Mouse (Mus musculus) limb, embryonic 15.5 days (tissue): ENCODE measurements around the gene Sema3c. TPM values are rescaled to one million over a fixed set of nuclear protein-coding genes. Genes with fewer than 3 reads are reported as not detected.
"Not testable (repeated sequence)": the region's sequence is repeated elsewhere in the genome, so short reads cannot be mapped to it uniquely, and the experiment has no call there.

Experiments
- ATAC-seq: fragments of 200-750 bp; cut with Nextera tagmentation; 2 replicates; pipeline ENCODE4 v1.8.0; 2017; ENCODE audit warnings: low read depth, moderate TSS enrichment; ENCODE audit not compliant: insufficient number of reproducible peaks, low FRiP score, low TSS enrichment
- H3K27ac ChIP-seq: fragments of 300-500 bp; sonication (generic); 2 replicates; pipeline ENCODE4 v1.5.1; 2015; ENCODE audit warnings: moderate library complexity, mild to moderate bottlenecking, inconsistent platforms
- H3K27me3 ChIP-seq: fragments of 300-500 bp; sonication (generic); 2 replicates; pipeline ENCODE4 v1.6.1; 2015; ENCODE audit warnings: inconsistent platforms
- H3K36me3 ChIP-seq: fragments of 300-500 bp; sonication (generic); 2 replicates; pipeline ENCODE4 v1.6.1; 2015; ENCODE audit warnings: inconsistent platforms
- H3K4me1 ChIP-seq: fragments of 300-500 bp; sonication (generic); 2 replicates; pipeline ENCODE4 v1.6.1; 2015; ENCODE audit warnings: inconsistent platforms
- H3K4me2 ChIP-seq: fragments of 300-500 bp; sonication (generic); 2 replicates; pipeline ENCODE4 v1.6.1; 2015; ENCODE audit warnings: mild to moderate bottlenecking, inconsistent platforms
- H3K4me3 ChIP-seq: fragments of 300-500 bp; sonication (generic); 2 replicates; pipeline ENCODE4 v1.5.1; 2015; ENCODE audit warnings: mild to moderate bottlenecking, inconsistent platforms
- H3K9ac ChIP-seq: fragments of 300-500 bp; sonication (generic); 2 replicates; pipeline ENCODE4 v1.6.1; 2015; ENCODE audit warnings: inconsistent platforms
- H3K9me3 ChIP-seq: fragments of 300-500 bp; sonication (generic); 2 replicates; pipeline ENCODE4 v1.6.1; 2016; ENCODE audit warnings: inconsistent platforms
- WGBS: fragments of 180-500 bp; shearing (Covaris S2); methylation state at CpG from one replicate; pipeline ENCODE4 v1.1.7; 2015; 5-methylcytosine and 5-hydroxymethylcytosine counted together
- polyA plus RNA-seq: library from polyadenylated mRNA; unstranded; fragments of >200 nt; fragmentation: Nextera tagmentation; extraction: Ambion mirVana; gene quantifications from 2 replicates; pipeline ENCODE4 v1.2.1, GENCODE M21; 2015

Gene Sema3c
- polyA plus RNA-seq, result 71.9 and 75.1 TPM in 2 replicates

DNA sequence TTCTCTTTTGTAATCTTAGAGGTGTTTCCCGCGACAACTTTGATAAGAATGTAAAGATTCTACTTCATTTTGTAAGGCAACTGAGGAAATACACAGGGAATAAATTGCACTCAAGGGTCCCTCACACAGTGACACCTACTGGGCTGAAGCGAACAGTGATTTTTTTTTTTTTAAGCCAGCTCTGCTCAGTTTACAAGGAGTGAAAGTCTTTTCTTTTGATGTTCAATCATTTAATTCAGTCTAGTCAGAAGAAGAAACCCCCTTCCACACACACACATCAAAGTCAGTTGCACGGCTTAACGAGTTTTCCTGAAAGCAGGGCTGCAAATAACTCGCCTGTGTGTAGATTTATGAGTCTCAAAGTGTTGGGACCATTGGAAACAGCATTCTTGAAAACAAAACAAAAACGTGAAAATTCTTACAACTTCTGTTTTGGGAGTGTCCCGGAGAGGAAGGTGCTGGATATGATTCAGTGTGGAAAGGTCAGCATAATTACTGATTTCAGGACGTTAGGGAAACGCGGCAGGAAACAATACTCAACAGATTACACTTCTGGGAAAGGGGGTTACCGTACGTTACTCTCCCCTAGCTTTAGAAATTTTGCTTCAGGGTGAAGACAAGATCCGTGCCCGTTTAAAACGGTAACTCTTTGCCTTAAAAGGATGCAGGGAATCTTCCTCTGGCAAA, at the start of gene Sema3c:
TSS of gene Sema3c (plus strand) at position 588 of the 687 bp plus-strand sequence.
- peak within 1 kb of the TSS; percentile 92 for H3K27ac ChIP-seq
- H3K9me3 ChIP-seq, result no peaks in the 10 kb centered on the region
- H3K4me2 ChIP-seq, result peak within 1 kb of the TSS; percentile 60
- peak within 1 kb of the TSS; percentile 60 for H3K4me3 ChIP-seq
- peak; percentile 27 for ATAC-seq
- 0 out of 2 replicates have a peak, but pooled peaks cover 3% of the 10 kb centered on the region for H3K4me1 ChIP-seq
- H3K9ac ChIP-seq, result peak within 1 kb of the TSS; percentile 60
- no peaks in the 10 kb centered on the region for H3K27me3 ChIP-seq
- WGBS, result 1% methylated on average over 16 of the region's 16 CpGs
- H3K36me3 ChIP-seq, result 0 out of 2 replicates have a peak, but pooled peaks cover 3% of the 10 kb centered on the region

- not testable (repeated sequence) for H3K27ac ChIP-seq, H3K4me3 ChIP-seq, H3K27me3 ChIP-seq, H3K9ac ChIP-seq, H3K4me2 ChIP-seq, H3K4me1 ChIP-seq, ATAC-seq, H3K9me3 ChIP-seq, H3K36me3 ChIP-seq
- WGBS, result 89% methylated on average over 2 of the region's 2 CpGs
Observed at GRCm38 (mm10) chr5:17531165-17531564, 42.9 kb upstream of the Sema3c start.

DNA sequence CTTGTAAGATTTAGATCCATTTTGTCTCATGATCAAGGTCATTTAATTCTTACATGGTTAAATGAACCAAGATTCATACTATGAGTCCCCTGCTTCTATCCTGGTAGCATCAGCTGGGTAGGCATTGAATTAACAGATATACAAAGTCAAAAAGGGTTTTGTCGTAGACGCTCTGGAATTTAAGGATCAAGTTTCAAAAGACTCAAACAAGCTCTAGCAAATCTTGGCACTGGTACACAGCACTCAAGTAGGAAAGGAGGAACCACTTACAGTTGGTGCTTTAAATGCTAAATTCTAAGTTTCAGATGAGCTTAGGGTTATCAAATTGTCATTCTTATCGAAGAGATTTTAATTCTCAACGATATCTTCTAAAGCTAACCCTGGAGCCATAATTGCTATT, 30.9 kb upstream of the Sema3c start:
- H3K36me3 ChIP-seq, result no peaks in the 10 kb centered on the region
- no peak for ATAC-seq
- no peak overlapping the region for H3K4me2 ChIP-seq
- H3K27me3 ChIP-seq, result no peaks in the 10 kb centered on the region
- H3K27ac ChIP-seq, result no peak overlapping the region
- H3K4me1 ChIP-seq, result no peaks in the 10 kb centered on the region
- H3K4me3 ChIP-seq, result no peak overlapping the region
- H3K9me3 ChIP-seq, result no peaks in the 10 kb centered on the region
- no peak overlapping the region for H3K9ac ChIP-seq
- WGBS, result 45% methylated on average over 4 of the region's 4 CpGs

- WGBS, result 77% methylated on average over 2 of the region's 2 CpGs
- no peaks in the 10 kb centered on the region for H3K36me3 ChIP-seq
- ATAC-seq, result no peak
Observed at GRCm38 (mm10) chr5:17544904-17545449, 29.1 kb upstream of the Sema3c start.

GRCm38 (mm10) chr5:17551693-17552092, 22.4 kb upstream of the Sema3c start:
- no peaks in the 10 kb centered on the region for H3K36me3 ChIP-seq

More at GRCm38 (mm10) chr5:17544904-17545449, 29.1 kb upstream of the Sema3c start:
- Histone ChIP-seq H3K9me3 (no peaks in the 10 kb centered on the region), H3K4me3 (no peak overlapping the region), H3K4me2 (no peak overlapping the region), H3K27me3 (no peaks in the 10 kb centered on the region), H3K4me1 (no peaks in the 10 kb centered on the region), H3K27ac (no peak overlapping the region), H3K9ac (no peak overlapping the region)

DNA sequence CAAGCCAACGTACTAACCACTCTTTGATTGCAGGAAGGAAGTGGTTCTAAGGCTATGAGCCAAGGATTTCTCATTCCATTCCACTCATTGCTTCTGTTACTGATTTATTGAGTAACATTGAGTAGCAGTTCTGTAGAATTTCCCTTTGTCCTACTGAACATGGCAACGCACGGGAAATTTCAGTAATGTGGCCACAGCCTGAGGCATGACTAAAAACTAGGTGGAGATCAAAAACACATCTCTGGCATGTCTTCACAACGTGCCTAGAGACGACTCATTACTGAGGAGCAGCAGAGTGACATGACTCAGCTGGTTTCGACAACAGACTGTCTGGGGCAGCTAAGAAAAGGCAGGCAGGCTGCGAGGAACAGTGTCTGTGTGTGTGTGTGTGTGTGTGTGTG, 18.0 kb upstream of the Sema3c start:
- Histone ChIP-seq H3K36me3 (no peaks in the 10 kb centered on the region), H3K4me3 (no peak overlapping the region), H3K4me1 (no peaks in the 10 kb centered on the region), H3K4me2 (no peak overlapping the region), H3K27ac (no peak overlapping the region), H3K27me3 (no peaks in the 10 kb centered on the region), H3K9ac (no peak overlapping the region), H3K9me3 (no peaks in the 10 kb centered on the region)
- 23% methylated on average over 7 of the region's 7 CpGs for WGBS
- ATAC-seq, result no peak

More at GRCm38 (mm10) chr5:17551693-17552092, 22.4 kb upstream of the Sema3c start:
- H3K27me3 ChIP-seq, result no peaks in the 10 kb centered on the region
- 59% methylated on average over 3 of the region's 3 CpGs for WGBS
- no peak overlapping the region for H3K4me2 ChIP-seq
- H3K4me3 ChIP-seq, result no peak overlapping the region
- no peaks in the 10 kb centered on the region for H3K4me1 ChIP-seq
- H3K27ac ChIP-seq, result no peak overlapping the region
- no peak overlapping the region for H3K9ac ChIP-seq
- no peaks in the 10 kb centered on the region for H3K9me3 ChIP-seq
- no peak for ATAC-seq

DNA sequence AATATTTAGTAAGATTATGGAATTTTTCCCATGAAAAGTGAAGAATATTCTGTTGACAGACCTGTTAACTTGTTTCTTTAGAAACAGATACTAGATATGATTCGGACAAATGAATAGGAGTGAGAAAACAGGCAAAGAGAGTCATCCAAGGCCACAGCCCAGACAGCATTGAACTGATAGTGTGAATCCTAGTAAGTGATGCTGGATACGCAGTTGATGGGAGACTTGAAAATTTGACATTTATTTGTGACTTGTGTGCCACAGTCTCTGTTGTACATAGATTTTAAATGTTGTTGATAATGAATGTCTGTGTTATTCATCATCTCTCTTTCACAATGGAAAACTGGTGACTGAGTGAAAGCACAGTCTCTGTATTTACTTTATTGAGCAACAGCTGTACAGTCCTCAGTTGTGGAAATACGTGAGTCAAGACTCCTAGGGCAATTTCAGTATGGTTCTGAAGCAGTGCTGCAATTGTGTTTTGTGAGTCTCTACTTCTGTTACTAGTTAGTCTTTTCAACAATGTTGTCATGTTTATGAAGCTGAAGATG, 17.3 kb upstream of the Sema3c start:
- Histone ChIP-seq H3K27me3 (no peaks in the 10 kb centered on the region), H3K4me1 (no peaks in the 10 kb centered on the region), H3K9me3 (no peaks in the 10 kb centered on the region), H3K4me2 (no peak overlapping the region), H3K9ac (no peak overlapping the region), H3K4me3 (no peak overlapping the region), H3K36me3 (no peaks in the 10 kb centered on the region), H3K27ac (no peak overlapping the region)
- ATAC-seq, result no peak
- 83% methylated on average over 3 of the region's 3 CpGs for WGBS

DNA sequence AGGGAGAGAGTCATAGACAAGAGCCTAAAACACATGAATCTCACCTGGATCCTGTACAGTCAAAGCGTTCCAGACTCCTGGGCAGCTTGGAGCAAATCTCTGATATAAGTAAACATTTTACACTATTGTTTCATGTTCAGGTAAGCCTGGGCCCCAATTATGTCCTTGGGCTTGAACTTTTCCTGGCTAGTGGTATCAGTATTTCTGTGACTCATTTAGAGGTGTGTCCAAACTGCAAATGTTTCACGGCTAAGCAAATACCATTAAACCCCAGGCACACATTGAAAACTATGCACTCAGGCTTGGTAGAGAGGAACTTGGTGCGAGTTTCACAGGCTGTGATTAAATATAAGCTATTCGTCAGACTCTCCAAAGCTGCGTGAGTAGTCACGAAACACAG, 2.5 kb upstream of the Sema3c start:
- Histone ChIP-seq H3K9ac (no peak overlapping the region), H3K36me3 (no peaks in the 10 kb centered on the region), H3K27ac (no peak overlapping the region), H3K9me3 (no peaks in the 10 kb centered on the region), H3K27me3 (no peaks in the 10 kb centered on the region), H3K4me1 (0 out of 2 replicates have a peak, but pooled peaks cover 3% of the 10 kb centered on the region), H3K4me3 (no peak overlapping the region), H3K4me2 (no peak overlapping the region)
- no peak for ATAC-seq
- WGBS, result 57% methylated on average over 6 of the region's 6 CpGs

GRCm38 (mm10) chr5:17574413-17575182, 517 bp downstream of the Sema3c start:
- under 1% methylated on average over 59 of the region's 59 CpGs for WGBS
- Histone ChIP-seq H3K4me3 (peak overlapping the region; percentile 60), H3K9ac (peak overlapping the region; percentile 60), H3K4me1 (0 out of 2 replicates have a peak, but pooled peaks cover 3% of the 10 kb centered on the region), H3K27ac (peak overlapping the region; percentile 92), H3K4me2 (peak overlapping the region; percentile 60), H3K27me3 (no peaks in the 10 kb centered on the region), H3K9me3 (no peaks in the 10 kb centered on the region), H3K36me3 (0 out of 2 replicates have a peak, but pooled peaks cover 3% of the 10 kb centered on the region)
- ATAC-seq, result peak; percentile 96

DNA sequence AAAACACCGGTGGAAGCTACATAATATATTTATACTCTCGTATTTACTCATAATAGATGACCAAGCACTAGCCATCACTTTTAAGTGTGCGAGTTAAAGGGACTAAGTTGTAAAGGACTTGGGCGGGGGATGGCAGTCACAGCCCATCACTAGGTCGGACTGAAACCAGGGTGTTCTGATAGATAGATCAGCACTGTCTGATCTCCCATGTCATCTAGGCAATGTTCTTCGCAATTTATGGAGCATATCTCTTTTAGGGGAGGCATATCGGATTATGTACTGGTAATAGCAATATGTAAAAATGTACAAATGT, 1.1 kb downstream of the Sema3c start:
- no peak for ATAC-seq
- 0 out of 2 replicates have a peak, but pooled peaks cover 3% of the 10 kb centered on the region for H3K4me1 ChIP-seq
- peak overlapping the region; percentile 60 for H3K4me2 ChIP-seq
- 0 out of 2 replicates have a peak, but pooled peaks cover 3% of the 10 kb centered on the region for H3K36me3 ChIP-seq
- no peaks in the 10 kb centered on the region for H3K9me3 ChIP-seq
- H3K27me3 ChIP-seq, result no peaks in the 10 kb centered on the region
- WGBS, result 20% methylated on average over 7 of the region's 7 CpGs
- H3K27ac ChIP-seq, result peak overlapping the region; percentile 92
- peak overlapping the region; percentile 60 for H3K4me3 ChIP-seq
- H3K9ac ChIP-seq, result peak overlapping the region; percentile 60

- Histone ChIP-seq H3K4me2 (peak overlapping the region; percentile 60), H3K27me3 (no peaks in the 10 kb centered on the region), H3K4me1 (0 out of 2 replicates have a peak, but pooled peaks cover 3% of the 10 kb centered on the region), H3K27ac (no peak overlapping the region), H3K36me3 (0 out of 2 replicates have a peak, but pooled peaks cover 3% of the 10 kb centered on the region), H3K9ac (no peak overlapping the region), H3K9me3 (no peaks in the 10 kb centered on the region), H3K4me3 (peak overlapping the region; percentile 60)
- ATAC-seq, result no peak
- 51% methylated on average over 2 of the region's 2 CpGs for WGBS
Observed at GRCm38 (mm10) chr5:17576069-17576468, 2.0 kb downstream of the Sema3c start.
